Mouse (Mus musculus) MEL (cell line): Measurements from ENCODE around the gene Olfr742. TPM values are rescaled to one million over a fixed set of nuclear protein-coding genes. Genes with fewer than 3 reads are reported as not detected.

ENCODE experiments used
- DNase-seq: peaks from one replicate; pipeline ENCODE4 v3.0.0; 2011; ENCODE audit warnings: low read depth, low spot score
- H3K27ac ChIP-seq: 2 replicates; pipeline ENCODE4 v1.5.1; 2012; ENCODE audit warnings: low read depth, mild to moderate bottlenecking, control low read depth, low read length, moderate library complexity; ENCODE audit not compliant: control insufficient read depth
- H3K27me3 ChIP-seq, 2 experiments: fragments of 150-350 bp in 1 of 2; sonication (generic) in 1 of 2; 2 replicates each; pipeline ENCODE4 v1.6.1; 2012; ENCODE audit warnings: low read length in 2 of 2, mild to moderate bottlenecking in 2 of 2, improper control_type of control experiment in 1 of 2, moderate library complexity in 1 of 2; ENCODE audit not compliant: insufficient read depth in 2 of 2, control insufficient read depth in 1 of 2
- H3K36me3 ChIP-seq, 2 experiments: 2 replicates each; pipeline ENCODE4 v1.6.1; 2012 to 2014; ENCODE audit warnings: low read length in 2 of 2, improper control_type of control experiment in 1 of 2, inconsistent platforms in 1 of 2, mild to moderate bottlenecking in 1 of 2; ENCODE audit not compliant: insufficient read depth in 2 of 2, control insufficient read depth in 1 of 2
- H3K4me1 ChIP-seq, 2 experiments: fragments of 150-350 bp in 1 of 2; sonication (generic) in 1 of 2; 2 replicates each; pipeline ENCODE4 v1.6.1; 2012; ENCODE audit warnings: low read length in 2 of 2, improper control_type of control experiment in 1 of 2, mild to moderate bottlenecking in 1 of 2; ENCODE audit not compliant: insufficient read depth in 2 of 2, control insufficient read depth in 1 of 2
- H3K4me3 ChIP-seq, 2 experiments: fragments of 150-350 bp in 1 of 2; sonication (generic) in 1 of 2; 2 replicates each; pipeline ENCODE4 v1.5.1; 2012; ENCODE audit warnings: low read depth in 2 of 2, low read length in 2 of 2, mild to moderate bottlenecking in 2 of 2, moderate library complexity in 2 of 2, control low read depth in 1 of 2, improper control_type of control experiment in 1 of 2; ENCODE audit not compliant: control insufficient read depth in 1 of 2, insufficient read depth in 1 of 2
- H3K79me2 ChIP-seq: 2 replicates; pipeline ENCODE4 v1.6.1; 2012; ENCODE audit warnings: mild to moderate bottlenecking, low read length, moderate library complexity; ENCODE audit not compliant: control insufficient read depth, poor library complexity, insufficient read depth
- H3K9ac ChIP-seq: 2 replicates; pipeline ENCODE4 v1.6.1; 2012; ENCODE audit warnings: low read depth, mild to moderate bottlenecking, control low read depth, low read length, moderate library complexity; ENCODE audit not compliant: control insufficient read depth, poor library complexity, severe bottlenecking
- H3K9me3 ChIP-seq: fragments of 150-350 bp; sonication (generic); replicated peaks from 2 replicates; pipeline ENCODE4 v1.6.1; 2012; ENCODE audit warnings: mild to moderate bottlenecking, low read length, improper control_type of control experiment, moderate library complexity; ENCODE audit not compliant: insufficient read depth
- CHD1 ChIP-seq: IDR thresholded peaks from 2 replicates; pipeline ENCODE4 v1.6.1; 2012; ENCODE audit warnings: low read depth, mild to moderate bottlenecking, inconsistent platforms, low read length, improper control_type of control experiment
- CTCF ChIP-seq, 3 experiments: IDR thresholded peaks in 2 of 3; conservative IDR thresholded peaks in 1 of 3; 2 replicates each; pipeline ENCODE4 v1.5.1; 2011 to 2012; ENCODE audit warnings: low read length in 3 of 3, low read depth in 2 of 3, mild to moderate bottlenecking in 2 of 3, improper control_type of control experiment in 1 of 3, inconsistent platforms in 1 of 3, mixed read lengths in 1 of 3, moderate library complexity in 1 of 3; ENCODE audit not compliant: control insufficient read depth in 1 of 3, insufficient read depth in 1 of 3, poor library complexity in 1 of 3, severe bottlenecking in 1 of 3
- E2F4 ChIP-seq: IDR thresholded peaks from 2 replicates; pipeline ENCODE4 v1.6.1; 2011; ENCODE audit warnings: low read depth, low read length, improper control_type of control experiment, borderline replicate concordance
- ELF1 ChIP-seq: IDR thresholded peaks from 2 replicates; pipeline ENCODE4 v1.6.1; 2014; ENCODE audit warnings: low read depth, mild to moderate bottlenecking, inconsistent platforms, low read length, improper control_type of control experiment, moderate library complexity
- ETS1 ChIP-seq: IDR thresholded peaks from 2 replicates; pipeline ENCODE4 v1.6.1; 2012; ENCODE audit warnings: low read depth, mild to moderate bottlenecking, inconsistent platforms, low read length, improper control_type of control experiment, moderate library complexity
- GABPA ChIP-seq: IDR thresholded peaks from 2 replicates; pipeline ENCODE4 v1.6.1; 2012; ENCODE audit warnings: low read depth, mild to moderate bottlenecking, inconsistent platforms, low read length, improper control_type of control experiment, moderate library complexity
- HCFC1 ChIP-seq: IDR thresholded peaks from 2 replicates; pipeline ENCODE4 v1.6.1; 2012; ENCODE audit warnings: low read depth, mild to moderate bottlenecking, inconsistent platforms, low read length, improper control_type of control experiment, moderate library complexity
- JUND ChIP-seq: IDR thresholded peaks from 2 replicates; pipeline ENCODE4 v1.6.1; 2011; ENCODE audit warnings: low read depth, mild to moderate bottlenecking, improper control_type of control experiment, low read length
- MAFK ChIP-seq: IDR thresholded peaks from 2 replicates; pipeline ENCODE4 v1.6.1; 2011; ENCODE audit warnings: low read depth, mild to moderate bottlenecking, low read length, improper control_type of control experiment, borderline replicate concordance
- MAZ ChIP-seq: IDR thresholded peaks from 2 replicates; pipeline ENCODE4 v1.6.1; 2012; ENCODE audit warnings: low read depth, mild to moderate bottlenecking, inconsistent platforms, low read length, improper control_type of control experiment
- MXI1 ChIP-seq: IDR thresholded peaks from 2 replicates; pipeline ENCODE4 v1.6.1; 2011; ENCODE audit warnings: mild to moderate bottlenecking, low read depth, low read length, improper control_type of control experiment
- MYB ChIP-seq: IDR thresholded peaks from 2 replicates; pipeline ENCODE4 v1.6.1; 2011; ENCODE audit warnings: mild to moderate bottlenecking, low read depth, low read length, improper control_type of control experiment
- MYC ChIP-seq: IDR thresholded peaks from 2 replicates; pipeline ENCODE4 v1.6.1; 2011; ENCODE audit warnings: low read depth, mild to moderate bottlenecking, low read length, improper control_type of control experiment, moderate library complexity
- NELFE ChIP-seq: IDR thresholded peaks from 2 replicates; pipeline ENCODE4 v1.6.1; 2011; ENCODE audit warnings: low read depth, low read length, improper control_type of control experiment
- NRF1 ChIP-seq: IDR thresholded peaks from 2 replicates; pipeline ENCODE4 v1.6.1; 2014; ENCODE audit warnings: low read depth, mild to moderate bottlenecking, inconsistent platforms, low read length, improper control_type of control experiment, moderate library complexity; ENCODE audit not compliant: poor library complexity, insufficient read depth, severe bottlenecking
- POLR2AphosphoS5 ChIP-seq: IDR thresholded peaks from 2 replicates; pipeline ENCODE4 v1.6.1; 2012; ENCODE audit warnings: low read depth, borderline replicate concordance, mild to moderate bottlenecking, inconsistent platforms, low read length, moderate library complexity, mixed read lengths
- RCOR1 ChIP-seq: IDR thresholded peaks from 2 replicates; pipeline ENCODE4 v1.6.1; 2012; ENCODE audit warnings: low read depth, mild to moderate bottlenecking, inconsistent platforms, low read length, improper control_type of control experiment
- SIN3A ChIP-seq: IDR thresholded peaks from 2 replicates; pipeline ENCODE4 v1.6.1; 2012; ENCODE audit warnings: low read length, improper control_type of control experiment, inconsistent platforms
- TAL1 ChIP-seq: IDR thresholded peaks from 2 replicates; pipeline ENCODE4 v1.6.1; 2012; ENCODE audit warnings: mild to moderate bottlenecking, inconsistent platforms, low read length, moderate library complexity, mixed read lengths
- TBP ChIP-seq: IDR thresholded peaks from 2 replicates; pipeline ENCODE4 v1.8.0; 2011; ENCODE audit warnings: low read depth, low read length, improper control_type of control experiment
- UBTF ChIP-seq: IDR thresholded peaks from 2 replicates; pipeline ENCODE4 v1.6.1; 2012; ENCODE audit warnings: low read depth, mild to moderate bottlenecking, inconsistent platforms, low read length, improper control_type of control experiment, moderate library complexity, borderline replicate concordance; ENCODE audit not compliant: insufficient read depth
- USF1 ChIP-seq: IDR thresholded peaks from 2 replicates; pipeline ENCODE4 v1.6.1; 2014; ENCODE audit warnings: low read depth, mild to moderate bottlenecking, inconsistent platforms, low read length, improper control_type of control experiment, moderate library complexity
- USF2 ChIP-seq, 2 experiments: IDR thresholded peaks; 2 replicates each; pipeline ENCODE4 v1.6.1; 2011 to 2012; ENCODE audit warnings: improper control_type of control experiment in 2 of 2, low read length in 2 of 2, borderline replicate concordance in 1 of 2, inconsistent platforms in 1 of 2, low read depth in 1 of 2, mild to moderate bottlenecking in 1 of 2; ENCODE audit not compliant: insufficient read depth in 1 of 2
- ZKSCAN1 ChIP-seq: IDR thresholded peaks from 2 replicates; pipeline ENCODE4 v1.6.1; 2012; ENCODE audit warnings: low read depth, mild to moderate bottlenecking, inconsistent platforms, low read length, improper control_type of control experiment, moderate library complexity
- ZMIZ1 ChIP-seq: IDR thresholded peaks from 2 replicates; pipeline ENCODE4 v1.6.1; 2012; ENCODE audit warnings: low read depth, mild to moderate bottlenecking, inconsistent platforms, low read length, improper control_type of control experiment, moderate library complexity
- polyA plus RNA-seq, 2 experiments: library from polyadenylated mRNA; stranded (reverse) in 1 of 2; unstranded in 1 of 2; fragments of >175 nt in 1 of 2; fragments of >200 nt in 1 of 2; gene quantifications; 2 replicates each; pipeline versions ENCODE4 v1.2.1 to v1.2.4; 2012; ENCODE audit warnings: low replicate concordance in 2 of 2, low read depth in 1 of 2; ENCODE audit not compliant: insufficient read length in 2 of 2, insufficient read depth in 1 of 2, missing spikeins in 1 of 2
- total RNA-seq: library from RNA; depleted of rRNA; stranded (reverse); fragments of 300-350 nt; gene quantifications from 2 replicates; pipeline ENCODE4 v1.2.3, GENCODE M21; 2012

The Olfr742 gene
- total and polyA plus RNA-seq, 3 experiments = not detected

DNA sequence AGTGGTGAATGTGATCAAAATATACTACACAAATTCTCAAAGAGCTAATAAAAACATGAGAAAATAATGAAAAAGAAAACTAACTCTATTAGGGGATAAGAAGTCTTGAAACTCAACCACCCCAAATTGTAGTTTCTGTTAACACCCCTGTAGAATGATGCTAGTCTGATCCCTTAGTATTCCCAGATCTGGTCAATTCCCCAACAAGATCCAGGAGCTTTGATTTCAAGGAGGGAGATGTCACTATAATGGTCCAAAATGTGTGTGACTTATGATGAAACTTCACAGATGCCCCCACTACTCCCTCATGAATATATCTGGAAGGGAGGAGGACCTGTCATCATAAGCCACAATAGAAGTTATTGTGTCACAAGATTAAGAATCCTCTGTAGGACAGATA, 18.1 kb downstream of the Olfr742 start, which contains the start of gene Olfr743:
Gene Olfr743 (plus strand): TSS at position 301 of the 400 bp plus-strand sequence.
- Histone ChIP-seq H3K27me3 (no peaks in the 10 kb centered on the region), H3K4me3 (no peak within 1 kb of the TSS), H3K27ac (no peak within 1 kb of the TSS), H3K4me1 (no peaks in the 10 kb centered on the region), H3K79me2 (no peaks in the 10 kb centered on the region), H3K9me3 (no peaks in the 10 kb centered on the region), H3K9ac (no peak within 1 kb of the TSS), H3K36me3 (no peaks in the 10 kb centered on the region)
- DNase-seq = no peak
- TF ChIP-seq JUND = no peak
- TF ChIP-seq ELF1 = no peak
- TF ChIP-seq NELFE = no peak
- TF ChIP-seq ETS1 = no peak
- no peak for TF ChIP-seq UBTF
- no peak for TF ChIP-seq E2F4
- TF ChIP-seq CHD1 = no peak
- TF ChIP-seq TBP = no peak
- no peak for TF ChIP-seq TAL1
- TF ChIP-seq NRF1 = no peak
- TF ChIP-seq ZKSCAN1 = no peak
- no peak for TF ChIP-seq MYC
- no peak for TF ChIP-seq SIN3A
- no peak for TF ChIP-seq USF2 (IDR thresholded peaks at IDR 0.05; ENCODE audit: borderline replicate concordance in 1 of 2, insufficient read depth in 1 of 2, low read depth in 1 of 2, low read length in 2 of 2)
- TF ChIP-seq MYB = no peak
- TF ChIP-seq MXI1 = no peak
- TF ChIP-seq ZMIZ1 = no peak

DNA sequence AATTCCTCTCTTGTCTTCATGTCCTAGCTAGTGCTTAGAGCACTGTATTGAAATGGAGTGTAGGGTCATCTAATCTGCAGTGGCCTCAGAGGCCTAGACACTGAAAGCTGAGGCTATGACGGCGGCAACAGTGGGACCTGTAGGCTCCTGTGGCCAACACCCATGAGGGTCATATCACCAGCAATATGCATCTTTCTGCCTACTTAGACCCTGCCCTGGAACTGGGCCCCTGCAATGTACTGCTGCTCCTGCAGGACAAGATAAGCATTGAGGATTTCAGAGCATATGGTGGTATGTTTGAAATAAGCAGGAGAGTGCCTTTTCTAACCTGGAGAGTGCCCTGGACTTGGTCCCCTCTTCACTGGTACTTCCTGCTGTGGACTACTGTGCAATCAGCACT, 49.3 kb downstream of the Olfr742 start:
- no peak for TF ChIP-seq NRF1
- no peak for TF ChIP-seq GABPA
- no peak for TF ChIP-seq ETS1
- TF ChIP-seq POLR2AphosphoS5 = no peak
- no peak for TF ChIP-seq CTCF (IDR thresholded peaks at IDR 0.05 in 2 of 3, conservative IDR thresholded peaks at IDR 0.05 in 1 of 3; ENCODE audit: control insufficient read depth in 1 of 3, insufficient read depth in 1 of 3, low read depth in 2 of 3, low read length in 3 of 3, poor library complexity in 1 of 3, severe bottlenecking in 1 of 3)
- TF ChIP-seq MAZ = no peak
- no peak for TF ChIP-seq MAFK
- no peak for TF ChIP-seq RCOR1
- no peak for TF ChIP-seq HCFC1
- no peak for TF ChIP-seq USF1
- H3K79me2 ChIP-seq = no peaks in the 10 kb centered on the region
- H3K4me1 ChIP-seq = no peaks in the 10 kb centered on the region
- H3K4me3 ChIP-seq = no peak overlapping the region
- no peaks in the 10 kb centered on the region for H3K36me3 ChIP-seq
- no peaks in the 10 kb centered on the region for H3K27me3 ChIP-seq
- H3K9me3 ChIP-seq = no peaks in the 10 kb centered on the region
- no peak for DNase-seq
- H3K9ac ChIP-seq = no peak overlapping the region
- H3K27ac ChIP-seq = no peak overlapping the region
